Mouse (Mus musculus): ENCODE results near the gene Gfod1.

Gene Gfod1

DNA sequence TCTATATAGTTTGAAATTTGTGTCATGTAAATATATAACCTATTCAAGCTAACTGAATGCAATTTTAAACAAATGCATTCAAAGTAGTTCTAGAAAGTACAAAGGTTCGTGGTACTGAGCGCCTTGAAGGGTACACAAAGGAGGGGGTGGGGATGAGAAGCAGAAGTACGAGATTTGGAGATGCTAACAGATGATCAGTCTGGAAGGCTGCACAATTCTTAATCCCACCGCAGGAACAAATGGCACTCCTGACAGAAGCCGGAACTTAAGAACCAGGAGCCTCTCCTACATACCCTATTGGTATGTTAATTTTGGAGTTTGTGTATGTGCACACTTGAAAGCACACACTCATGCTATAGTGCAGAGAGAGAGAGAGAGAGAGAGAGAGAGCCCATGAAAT, 4.8 kb downstream of the Gfod1 start:
- no peak for DNase-seq (ENCODE audit: low spot score)

DNA sequence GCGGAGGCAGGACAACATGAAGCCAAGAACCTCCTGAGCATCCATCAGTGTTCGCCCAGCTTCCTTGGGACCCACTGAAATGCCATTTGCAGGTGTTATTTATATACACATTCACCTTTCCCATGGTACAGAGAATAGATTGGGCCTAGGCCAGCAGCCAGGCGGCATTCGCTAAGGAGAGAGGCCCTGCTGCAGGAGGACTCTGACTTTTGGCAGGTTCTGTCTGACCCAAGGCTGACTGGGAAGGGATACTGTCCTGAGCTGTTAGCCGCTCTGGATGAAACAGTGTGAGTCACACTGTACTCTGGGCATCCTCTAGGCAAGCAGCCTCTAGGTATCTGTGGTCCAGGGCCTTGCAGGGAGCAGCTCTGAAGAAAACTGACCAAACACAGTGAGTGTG, 6.4 kb downstream of the Gfod1 start:
- no peak for DNase-seq (ENCODE audit: low spot score)

DNA sequence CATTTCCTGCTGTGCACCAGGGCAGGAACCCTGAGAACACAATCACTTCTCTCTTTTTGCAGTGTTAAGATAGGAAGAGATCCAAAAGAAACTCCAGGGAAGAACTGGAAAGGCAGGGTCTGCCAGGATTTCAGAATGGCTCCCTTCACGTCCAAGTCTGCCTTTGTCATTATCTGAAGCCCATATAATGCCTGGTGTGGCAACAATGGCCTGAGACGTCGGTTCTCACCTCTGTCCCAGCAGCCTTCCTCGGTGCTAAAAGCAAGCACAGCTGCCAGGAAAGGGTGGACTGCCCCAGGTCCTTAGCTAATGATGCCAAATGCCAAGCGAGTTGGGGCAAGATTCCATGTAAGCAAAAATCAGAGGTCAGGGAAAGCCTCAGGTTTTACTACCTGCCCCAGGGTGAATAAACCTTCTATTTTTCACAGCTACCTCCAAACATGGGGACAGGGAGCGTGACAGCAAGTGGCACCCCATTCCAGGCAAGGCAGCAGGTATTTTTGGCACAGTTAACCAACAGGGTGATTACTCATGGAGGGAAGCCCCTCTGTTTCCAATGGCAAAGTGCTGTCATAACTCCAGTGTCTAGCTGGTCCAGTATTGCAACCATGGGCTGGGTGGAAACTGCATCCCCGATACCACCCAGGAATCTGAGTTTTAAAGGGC, 7.7 kb downstream of the Gfod1 start:
- no peak for DNase-seq (ENCODE audit: low spot score)

DNA sequence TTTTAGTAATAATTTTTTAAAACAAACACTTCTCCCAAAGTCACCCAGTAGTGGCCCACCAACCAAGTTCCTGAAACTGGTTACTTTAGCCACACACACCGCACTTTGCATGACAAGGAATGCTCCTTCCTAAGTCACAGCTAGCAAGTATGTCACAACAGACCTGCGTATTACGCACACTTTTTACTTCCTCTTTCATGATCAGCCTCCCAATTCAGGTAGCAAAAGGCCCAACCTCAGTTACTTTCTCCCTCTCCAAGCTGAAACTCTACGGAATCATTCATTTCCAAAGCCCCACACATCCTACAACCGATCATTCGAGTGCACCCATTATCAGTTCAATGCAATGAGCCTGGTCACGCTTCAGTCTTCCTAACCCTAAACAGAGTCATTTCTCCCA, 8.3 kb downstream of the Gfod1 start:
- DNase-seq (ENCODE audit: low spot score) = no peak

DNA sequence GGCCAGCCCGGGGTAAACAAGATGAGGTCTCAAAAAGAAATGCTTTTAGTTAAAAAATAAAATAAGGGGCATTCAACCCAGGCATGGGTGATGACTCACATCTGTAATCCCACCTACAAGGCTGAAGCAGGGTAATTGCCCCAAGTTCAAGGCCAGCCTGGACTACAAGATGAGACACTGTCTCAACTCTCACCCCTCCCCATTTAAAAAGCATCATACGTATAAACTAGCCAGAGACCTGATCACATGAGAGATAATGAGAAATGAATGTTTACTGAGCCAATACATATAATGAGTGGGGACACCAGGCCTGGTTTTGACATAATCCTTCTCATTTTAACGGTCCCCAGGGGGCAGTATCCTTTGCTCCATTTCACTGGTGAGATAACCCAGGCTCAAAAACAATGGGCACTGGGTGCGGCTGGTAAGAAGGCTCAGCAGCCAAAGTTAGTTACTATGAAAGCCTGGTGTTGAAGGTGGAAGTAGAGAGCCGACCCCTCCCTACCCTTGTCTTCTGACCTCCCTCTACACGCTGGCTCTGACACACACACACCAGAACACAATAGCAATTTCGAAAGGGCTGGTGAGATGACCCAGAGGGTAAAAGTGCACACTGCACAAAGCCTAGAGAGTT, 8.9 kb downstream of the Gfod1 start:
- DNase-seq (ENCODE audit: low spot score) = no peak

DNA sequence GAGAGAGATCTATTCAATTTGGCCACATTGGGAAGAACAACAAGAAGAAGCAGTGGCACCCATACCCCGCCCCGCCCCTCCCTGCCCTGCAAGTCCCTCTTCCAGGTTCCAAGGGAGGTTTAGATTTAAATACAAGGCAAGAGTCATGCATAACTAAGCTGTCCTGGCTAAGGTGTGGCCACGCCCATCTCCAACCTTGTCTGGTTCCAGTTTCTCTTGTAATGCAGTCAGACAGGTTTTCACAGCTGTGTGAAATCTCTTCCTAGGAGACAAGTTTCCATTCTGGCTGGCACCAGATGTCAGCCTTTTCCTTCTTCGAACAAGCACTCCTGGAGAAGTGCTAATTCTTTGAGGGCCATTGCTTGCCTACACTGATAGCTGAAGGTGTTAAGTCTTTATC, 11.1 kb downstream of the Gfod1 start:
- DNase-seq (ENCODE audit: low spot score) = peak; percentile 24

DNA sequence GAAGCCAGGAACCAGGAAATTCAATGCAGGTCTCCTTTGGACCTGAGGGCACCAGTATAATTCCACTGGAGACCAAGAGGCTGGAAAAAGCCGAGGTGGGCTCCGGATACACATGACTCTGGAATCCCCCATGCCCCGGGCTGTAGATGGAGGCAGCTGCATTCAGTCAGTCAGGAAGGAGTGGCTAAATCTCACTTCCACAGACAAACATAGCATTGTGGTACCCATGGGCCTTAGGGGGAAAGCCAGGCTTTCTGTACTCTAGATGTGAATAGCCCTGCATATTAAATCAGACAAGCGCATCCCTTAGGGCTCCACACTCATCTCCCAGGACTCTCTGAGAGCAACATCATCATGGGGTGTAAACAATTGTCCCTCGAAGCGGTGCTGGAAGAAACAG, 14.9 kb downstream of the Gfod1 start:
- no peak for DNase-seq (ENCODE audit: low spot score)

DNA sequence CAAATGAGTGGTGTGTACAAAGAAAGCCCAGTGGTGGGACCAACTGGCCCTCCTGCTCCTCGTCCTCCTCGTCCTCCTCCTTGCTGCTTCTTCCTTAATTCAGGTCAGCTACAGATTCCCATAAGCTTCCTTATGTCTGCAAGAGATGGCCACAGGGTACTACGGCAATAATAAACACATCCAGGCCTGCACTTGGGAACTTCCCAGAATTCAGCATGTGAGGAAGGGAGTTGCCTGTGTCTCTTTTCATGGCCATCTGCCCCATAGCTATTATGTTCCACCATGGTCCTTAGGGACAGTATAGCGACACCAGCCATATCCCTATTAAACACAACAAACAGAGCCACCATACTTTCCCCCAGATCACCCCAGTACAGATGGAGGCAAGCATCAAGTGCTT, 15.5 kb downstream of the Gfod1 start:
- no peak for DNase-seq (ENCODE audit: low spot score)

DNA sequence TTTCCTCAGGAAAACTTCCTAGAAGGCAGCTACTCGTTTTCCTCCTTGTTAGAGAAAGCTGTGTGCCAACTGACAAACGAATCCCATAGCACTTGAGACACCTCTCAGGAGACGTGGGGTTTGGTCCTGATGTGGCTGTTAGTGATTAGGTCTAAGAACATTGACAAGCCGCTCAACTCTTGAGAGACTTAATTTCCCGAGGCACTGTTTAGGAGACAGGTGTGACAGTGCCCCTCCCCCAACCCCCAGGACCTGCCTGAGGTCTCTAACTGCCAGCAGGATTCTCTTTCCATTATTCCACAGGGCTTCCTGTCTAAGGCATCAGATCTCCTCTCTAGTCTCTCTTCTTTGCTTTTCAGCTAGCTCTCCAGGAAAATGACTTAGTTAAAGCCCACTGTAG, 15.9 kb downstream of the Gfod1 start:
- DNase-seq (ENCODE audit: low spot score) = no peak

DNA sequence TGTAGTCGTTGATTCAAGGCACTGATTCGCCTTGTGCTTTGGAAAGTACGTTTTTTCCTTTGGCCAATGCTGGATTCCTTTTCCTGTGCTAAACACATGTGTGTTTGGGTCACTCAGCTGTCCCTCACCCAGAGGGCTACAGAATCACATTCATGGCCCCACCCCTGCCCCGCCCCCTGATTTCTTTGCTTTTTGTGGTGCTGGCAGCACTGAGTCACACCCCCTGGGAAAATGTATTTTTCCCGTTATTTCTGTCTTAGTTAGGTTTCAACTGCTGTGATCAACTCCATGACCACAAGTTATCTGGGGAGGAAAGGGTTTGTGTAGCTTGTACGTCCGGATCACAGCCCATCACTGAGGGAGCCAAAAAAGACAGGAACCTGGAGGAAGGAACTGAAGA, 17.1 kb downstream of the Gfod1 start:
- DNase-seq (ENCODE audit: low spot score) = no peak

DNA sequence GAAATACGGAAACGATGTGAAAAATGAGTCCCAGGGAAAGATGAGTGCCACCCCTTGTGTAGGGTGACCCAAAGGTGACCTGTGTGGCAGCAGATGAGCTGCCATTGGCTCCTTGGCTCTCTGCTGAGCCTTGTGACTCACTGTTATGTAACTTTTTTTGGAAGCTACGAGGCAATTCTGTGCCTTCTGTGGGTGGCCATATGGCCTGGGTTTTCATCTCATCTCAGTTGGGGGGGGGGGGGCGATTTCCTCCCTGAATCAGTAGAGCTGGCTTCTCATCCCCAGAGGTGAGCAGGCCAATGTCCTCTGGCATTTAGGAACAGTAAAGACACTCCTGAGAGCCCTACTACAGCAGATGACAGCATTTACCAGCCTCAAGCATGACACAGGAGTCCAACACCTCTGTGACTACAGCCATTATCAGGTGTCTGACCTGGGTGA, 19.2 kb downstream of the Gfod1 start:
- DNase-seq (ENCODE audit: low spot score) = no peak

DNA sequence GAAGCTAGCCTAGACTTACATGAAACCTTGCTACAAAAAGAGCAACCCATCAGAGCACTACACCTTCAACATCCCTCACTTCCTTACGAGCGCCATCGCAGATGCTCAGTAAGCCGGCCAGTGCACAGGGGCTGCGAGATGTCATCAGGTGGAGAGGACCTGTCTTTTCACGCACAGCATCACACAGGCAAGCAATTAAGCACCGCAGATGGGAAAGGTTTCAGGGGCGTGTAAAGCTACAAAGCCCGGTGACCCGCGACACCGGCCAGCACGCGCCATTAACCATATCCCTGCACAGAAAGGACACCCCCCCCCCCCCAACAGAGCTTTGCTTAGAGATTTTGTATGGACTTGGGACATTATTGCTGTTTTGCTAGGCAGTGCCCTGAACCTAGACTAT, 30.1 kb downstream of the Gfod1 start:
- no peak for DNase-seq (ENCODE audit: low spot score)

DNA sequence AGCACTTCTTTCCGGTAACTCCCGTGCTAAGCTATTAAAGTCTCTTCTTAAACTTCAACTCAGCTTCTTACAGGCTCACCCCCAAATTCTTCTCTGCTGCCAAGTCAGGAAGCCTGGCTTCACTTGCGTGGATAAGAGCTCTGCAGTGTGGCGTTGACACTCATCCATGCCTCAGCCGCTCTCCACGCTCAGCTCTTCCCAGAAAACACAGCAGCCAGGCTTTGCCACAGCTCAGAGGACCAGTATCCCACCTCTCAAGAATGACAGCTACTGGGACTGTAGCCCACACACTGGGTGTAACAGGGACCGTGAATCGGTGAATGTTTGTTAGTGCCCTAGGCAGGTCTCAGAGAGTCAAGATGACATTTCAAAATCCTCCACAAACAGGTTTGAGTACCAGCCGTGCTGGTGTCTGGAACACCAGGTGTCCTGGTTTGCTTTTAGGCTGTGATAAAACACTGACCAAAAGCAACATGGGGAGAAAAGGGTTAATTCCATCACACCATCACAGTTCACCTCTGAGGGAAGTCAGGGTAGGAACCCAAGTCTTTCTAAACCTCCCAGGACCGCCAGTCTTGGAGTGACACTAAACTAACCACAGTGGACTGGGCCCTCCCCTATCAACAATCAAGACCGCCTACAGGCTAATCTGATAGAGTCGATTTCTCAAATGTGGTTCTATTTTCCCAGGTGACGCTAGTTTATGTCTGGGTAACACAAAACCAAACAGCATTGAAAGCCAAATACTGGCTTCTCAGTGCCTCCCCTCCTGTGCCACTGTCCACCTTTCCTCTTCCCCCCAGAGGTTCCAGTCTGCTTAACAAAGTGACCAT, 31.5 kb downstream of the Gfod1 start:
- no peak for DNase-seq (ENCODE audit: low spot score)

DNA sequence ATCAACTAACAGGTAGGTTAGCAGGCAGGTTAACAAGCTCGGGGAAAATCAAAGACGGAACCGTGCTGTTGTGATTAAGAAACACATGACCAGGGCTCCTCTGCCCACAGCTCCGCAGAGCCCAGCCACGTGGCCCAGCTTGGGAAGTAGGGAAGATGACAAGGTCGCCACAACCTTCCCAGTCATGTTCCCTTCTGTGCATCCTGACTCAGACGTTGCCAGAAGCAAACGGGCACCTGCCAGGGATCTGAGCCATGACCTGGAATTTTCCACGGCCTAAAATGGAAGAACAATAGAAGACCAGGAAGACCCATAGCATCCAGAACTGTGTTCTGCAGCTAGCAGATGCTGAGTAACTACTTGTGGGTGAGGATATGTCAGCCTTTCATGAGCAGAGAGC, 32.5 kb downstream of the Gfod1 start:
- no peak for DNase-seq (ENCODE audit: low spot score)

DNA sequence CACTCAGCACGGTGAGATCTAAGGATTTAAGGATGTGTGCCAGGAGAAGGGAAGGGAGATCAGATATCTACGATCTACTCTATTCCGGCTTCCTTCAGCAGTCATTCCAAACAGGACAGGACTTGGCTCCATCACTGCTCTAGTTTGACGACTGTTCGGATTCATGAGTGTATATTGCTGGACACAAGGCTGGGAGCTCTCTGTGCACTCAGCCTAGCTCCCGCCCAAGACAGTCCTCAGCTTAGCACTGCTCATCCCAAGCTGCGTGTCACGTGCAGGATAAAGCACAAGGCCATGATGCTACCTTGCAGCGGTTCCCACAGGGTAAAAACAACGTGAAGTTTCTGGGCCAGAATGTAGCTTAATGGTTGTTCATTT, 33.8 kb downstream of the Gfod1 start:
- no peak for DNase-seq (ENCODE audit: low spot score)

DNA sequence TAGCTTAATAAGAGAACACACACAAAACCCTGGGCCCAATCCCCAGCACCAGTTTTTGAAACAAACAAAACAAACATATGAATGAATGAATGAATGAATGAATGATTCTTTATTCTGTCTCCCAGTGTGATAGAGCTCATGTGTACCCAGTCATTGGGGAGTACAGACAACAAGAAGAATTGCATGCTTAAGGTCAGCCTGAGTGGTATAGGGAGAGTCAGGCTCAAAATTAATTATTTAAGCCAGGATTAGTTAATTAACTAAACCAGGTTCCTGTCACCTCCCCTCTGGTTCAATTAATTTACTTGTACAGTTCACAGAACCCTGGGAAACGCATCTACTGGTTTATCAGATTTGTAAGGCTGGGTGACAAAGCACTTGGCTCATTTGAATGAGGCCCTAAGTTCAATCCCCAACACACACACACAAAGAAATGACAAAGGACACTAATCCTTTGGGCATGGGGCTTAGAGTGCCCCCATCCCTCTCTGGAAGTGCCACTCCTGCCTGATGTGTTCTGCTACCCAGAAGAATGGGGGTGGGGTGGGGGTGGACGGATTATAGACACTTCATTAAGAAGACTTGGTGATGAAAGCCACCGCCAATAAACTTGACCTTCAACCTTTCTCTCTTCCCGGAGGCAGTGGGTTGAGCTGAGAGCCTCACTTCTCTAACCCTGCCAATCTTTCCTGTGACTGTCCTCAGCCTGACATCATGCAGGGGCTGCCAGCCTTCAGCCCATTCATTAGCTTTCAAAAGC, 34.3 kb downstream of the Gfod1 start:
- DNase-seq (ENCODE audit: low spot score) = no peak

DNA sequence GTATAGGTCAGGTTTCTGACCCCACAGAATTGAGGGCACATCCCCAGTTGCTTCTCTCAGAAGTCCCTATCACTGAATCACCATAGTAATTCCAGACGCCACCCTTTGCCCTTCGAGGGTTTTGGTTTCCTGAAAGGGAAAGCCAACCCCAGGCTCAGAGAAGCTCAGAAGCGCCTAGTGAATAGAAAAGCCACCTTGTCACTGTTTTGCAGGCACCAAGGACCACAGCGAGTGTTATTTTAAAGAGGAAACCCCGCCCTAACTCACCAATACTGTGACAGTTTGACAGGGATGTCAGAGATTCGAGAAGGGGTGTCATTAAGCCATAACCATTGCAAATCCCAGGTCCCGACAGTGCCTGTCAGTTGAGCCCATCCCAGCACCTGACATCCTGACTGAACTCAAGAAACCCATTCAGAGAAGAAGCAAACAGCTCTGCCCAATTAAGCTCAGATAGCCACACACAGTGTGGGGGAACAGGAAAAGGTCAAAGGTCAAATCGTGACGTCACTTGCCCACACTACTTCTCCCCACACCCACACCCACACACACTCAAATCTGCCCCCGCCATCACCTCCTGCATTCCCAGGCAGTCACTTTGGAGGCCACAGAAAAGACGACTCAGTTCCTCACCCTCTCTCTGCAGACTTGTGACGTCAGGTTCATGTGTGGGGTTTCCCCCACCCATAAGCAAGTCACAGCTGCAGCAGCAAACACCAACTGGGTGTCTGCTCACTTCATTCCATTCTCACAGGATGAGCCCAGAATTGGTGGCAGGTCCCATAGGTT, 35.2 kb downstream of the Gfod1 start:
- no peak for DNase-seq (ENCODE audit: low spot score)

DNA sequence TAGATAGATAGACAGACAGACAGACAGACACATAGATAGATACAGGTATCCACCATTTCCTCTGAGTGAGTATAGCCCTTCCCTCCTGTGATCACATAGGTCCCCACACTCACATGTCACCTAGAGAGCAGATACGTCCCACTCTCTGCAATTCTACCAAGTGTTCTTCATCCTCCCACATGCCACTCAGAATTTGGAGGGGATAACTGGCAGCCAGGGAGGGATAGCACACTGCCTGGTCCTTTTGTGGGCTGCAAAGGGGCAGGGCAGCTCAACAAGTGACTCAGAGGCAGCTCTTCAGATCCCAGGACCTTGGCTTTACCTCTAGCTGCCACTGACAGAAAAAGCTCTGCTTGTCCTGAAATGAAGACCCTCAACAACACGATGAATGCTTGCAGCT, 36.1 kb downstream of the Gfod1 start:
- DNase-seq (ENCODE audit: low spot score) = no peak

DNA sequence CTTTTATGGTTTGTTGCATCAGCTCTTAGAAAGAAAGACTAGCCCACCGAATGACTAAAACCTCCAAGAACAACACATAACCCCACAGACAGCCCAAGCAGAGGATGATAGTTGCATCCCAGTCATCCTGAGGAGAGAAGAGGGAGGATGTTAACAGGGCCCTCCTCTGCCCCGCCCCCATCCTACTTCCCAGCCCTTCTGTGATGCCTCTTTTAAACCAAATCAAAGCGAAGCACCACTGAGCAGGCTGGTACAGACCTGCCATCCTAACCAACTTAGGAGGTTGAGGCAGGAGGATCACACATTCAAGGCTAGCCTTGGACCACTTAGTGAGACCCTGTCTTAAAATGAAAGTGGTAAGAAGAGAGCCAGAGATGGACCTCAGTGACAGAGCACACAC, 36.8 kb downstream of the Gfod1 start:
- DNase-seq (ENCODE audit: low spot score) = no peak

DNA sequence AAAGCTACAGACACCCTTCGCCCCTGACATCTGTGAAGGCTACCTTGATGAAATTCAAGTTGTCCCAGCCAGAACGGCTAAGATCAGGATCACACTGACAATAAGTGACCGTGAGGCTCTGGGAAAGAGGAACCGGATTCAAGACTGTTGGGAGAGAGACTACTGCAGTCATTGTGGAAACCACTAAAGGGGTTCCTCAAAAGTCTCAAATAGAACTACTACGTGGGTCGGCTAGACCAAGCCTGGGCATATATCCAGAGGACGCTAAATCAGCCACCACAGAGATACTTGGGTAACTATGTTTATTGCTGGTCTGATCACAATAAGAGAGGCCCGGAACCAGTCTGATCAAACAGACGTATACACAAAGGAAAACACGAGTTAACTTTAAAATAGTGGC, 37.6 kb downstream of the Gfod1 start:
- no peak for DNase-seq (ENCODE audit: low spot score)

DNA sequence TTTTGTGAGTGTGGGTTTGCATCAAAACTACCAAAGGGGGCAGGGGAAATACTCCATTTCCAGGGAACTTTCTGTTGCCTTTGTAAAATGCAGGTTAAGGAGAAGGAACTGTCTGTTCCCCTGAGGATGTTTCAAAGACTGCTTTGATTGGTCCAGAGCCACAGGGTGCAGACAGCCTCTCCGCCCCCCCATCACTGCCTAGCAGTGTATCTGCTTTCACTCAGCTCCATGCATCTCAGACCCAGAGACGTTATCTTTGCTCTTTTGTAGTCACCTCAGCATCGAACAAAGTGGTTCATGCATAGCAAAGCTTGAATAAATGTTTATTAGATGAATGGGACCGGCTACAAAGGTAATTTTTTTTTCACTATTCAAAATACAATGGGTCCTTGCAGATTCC, 38.9 kb downstream of the Gfod1 start:
- DNase-seq (ENCODE audit: low spot score) = no peak

DNA sequence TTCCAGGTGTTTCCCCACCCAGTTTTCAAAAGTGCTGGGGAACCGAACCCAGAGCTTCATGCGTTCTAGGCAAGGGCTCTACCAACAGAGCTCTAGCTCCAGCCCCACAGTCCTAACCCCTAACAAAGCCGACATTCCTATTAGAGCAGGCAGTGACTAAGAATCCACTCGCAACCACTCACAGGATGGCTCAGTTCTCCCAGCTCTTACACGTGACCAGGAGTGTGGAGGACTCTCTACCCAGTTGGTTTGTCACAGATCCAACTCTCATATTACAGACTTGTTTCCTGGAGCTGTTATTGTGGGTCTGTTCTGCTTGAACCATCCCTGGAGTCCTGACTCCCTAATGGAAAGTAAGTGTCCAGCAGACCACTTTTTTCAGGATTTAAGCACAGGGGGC, 40.3 kb downstream of the Gfod1 start:
- DNase-seq (ENCODE audit: low spot score) = no peak

Data from urinary bladder, postnatal 25 days (tissue).